Mouse (Mus musculus) megakaryocyte-erythroid progenitor cell, adult 5-6 weeks (primary cell): ENCODE measurements at regions not wholly inside any gene's neighbourhood (a gene's known extent, or its start where the extent isn't known, plus 50 kb on each side); places are given as distances from the start of the nearest gene placed in this dataset.
A peak's percentile ranks its signal among the peaks of the same experiment; 100 is the strongest.

Experiments used
- ATAC-seq: replicated peaks from 2 replicates; pipeline ENCODE4 v1.8.0; 2016; ENCODE audit warnings: mild to moderate bottlenecking, inconsistent platforms; ENCODE audit not compliant: severe bottlenecking, poor library complexity, low FRiP score, low TSS enrichment

DNA sequence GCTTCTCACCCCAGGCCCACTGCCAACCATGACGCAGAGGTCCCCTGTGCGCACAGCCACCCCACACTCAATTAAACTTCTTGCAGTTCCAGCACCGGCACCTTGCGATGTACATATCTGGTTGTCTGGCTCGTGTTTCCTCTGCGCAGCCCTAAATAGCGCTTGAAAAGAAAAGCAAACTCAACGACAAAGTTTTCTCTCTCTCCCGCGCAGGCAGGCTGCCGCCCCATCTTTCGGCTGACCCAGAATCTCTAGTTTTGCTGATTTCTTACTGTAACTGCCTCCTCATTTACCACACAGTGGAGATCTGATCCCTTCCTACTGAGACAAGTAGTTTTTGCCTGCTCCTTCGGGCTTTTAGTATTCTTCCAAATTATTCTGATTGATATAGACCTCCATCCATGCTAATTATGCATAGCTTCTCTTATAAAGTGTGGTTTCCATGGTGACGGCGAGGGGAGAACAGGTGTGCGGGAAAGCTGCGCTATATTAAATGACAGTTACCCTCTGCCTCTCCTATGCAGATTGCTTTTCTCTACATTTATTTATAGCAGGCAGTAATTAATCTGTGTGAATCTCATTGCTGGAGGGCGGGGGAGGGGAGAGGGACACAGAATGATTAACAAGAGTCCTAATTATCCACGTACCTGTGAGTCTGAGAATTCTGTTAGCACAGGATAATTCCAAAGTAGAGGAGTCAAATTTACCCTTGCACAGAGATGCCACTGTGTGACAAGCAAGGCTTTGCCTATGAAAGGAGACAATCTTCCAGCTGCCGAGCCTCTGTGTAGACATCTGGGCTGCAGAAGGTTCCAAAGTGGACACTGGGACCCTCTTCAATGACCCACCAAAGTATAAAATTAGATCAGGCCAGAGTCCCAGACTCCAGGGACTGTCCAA is 200.2 kb downstream of the Pdcd6ip start:
- ATAC-seq = no peak

DNA sequence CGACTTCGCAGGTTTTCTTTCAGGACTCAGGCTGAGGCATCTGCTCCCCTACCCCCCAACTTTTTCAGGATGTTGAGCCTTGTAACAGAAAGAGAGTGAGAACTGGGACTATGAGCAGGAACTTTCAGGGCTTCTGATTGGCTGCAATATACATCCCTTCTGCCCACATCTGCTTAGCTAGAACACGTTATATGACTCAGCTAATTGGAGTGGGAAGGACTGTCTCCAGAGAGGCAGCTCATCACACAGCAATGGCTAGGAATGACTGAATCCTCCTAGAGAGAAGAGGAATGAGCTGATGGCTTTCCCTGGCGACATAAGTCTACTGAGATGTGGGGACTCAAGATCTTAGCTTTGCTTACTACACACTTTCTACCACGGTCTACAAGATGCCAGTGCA is 208.8 kb downstream of the Pdcd6ip start:
- no peak for ATAC-seq

GRCm38 (mm10) chr9:113496176-113496732 is 211.8 kb downstream of the Pdcd6ip start:
- no peak for ATAC-seq

GRCm38 (mm10) chr9:113488651-113489050 is 219.4 kb downstream of the Pdcd6ip start:
- ATAC-seq = no peak

DNA sequence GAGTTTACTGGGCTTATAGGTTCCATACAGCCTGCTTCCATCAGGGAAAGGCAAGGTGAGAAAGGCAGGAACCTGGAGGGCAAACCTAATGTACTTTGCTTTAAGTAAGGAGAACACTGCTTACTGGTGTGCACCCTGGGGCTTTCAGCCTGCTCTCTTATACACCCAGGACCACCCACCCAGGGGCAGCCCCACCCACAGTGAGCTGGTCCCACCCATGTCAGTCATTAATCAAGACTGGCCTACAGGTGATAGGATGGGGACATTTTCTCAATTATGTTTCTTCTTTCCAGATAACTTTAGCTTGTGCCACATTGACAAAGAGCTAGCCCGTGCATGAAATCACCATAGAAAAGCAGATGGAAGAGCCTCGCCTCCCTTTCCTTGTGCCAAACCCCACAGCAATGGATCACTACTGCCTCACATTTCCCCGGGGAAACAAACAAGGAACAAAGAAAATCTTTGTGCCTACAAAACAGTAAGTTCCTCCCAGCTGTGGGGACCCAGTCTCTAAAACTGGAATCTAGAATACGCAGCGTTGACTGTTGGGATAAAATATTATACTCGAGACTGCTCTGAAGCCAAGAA is 221.5 kb downstream of the Pdcd6ip start:
- no peak for ATAC-seq

DNA sequence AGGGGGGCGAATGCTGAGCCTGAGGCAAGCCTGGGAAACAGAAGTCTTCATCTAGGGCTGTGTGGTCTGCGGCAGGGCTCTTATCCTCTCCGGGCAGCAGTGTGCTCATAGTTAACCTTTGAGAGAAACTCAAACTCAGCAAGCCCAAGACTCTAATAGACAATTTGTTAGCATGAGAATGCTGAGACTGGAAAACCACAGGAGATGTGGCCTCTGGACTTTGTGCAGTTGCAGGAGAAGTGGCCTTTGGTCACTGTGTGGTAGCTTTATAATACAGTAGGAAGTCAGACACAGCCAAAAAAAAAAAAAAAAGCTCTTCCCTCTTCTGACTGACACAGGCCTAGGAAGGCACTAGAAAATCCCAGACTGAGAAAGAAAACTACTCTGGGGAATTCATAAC is 228.2 kb downstream of the Pdcd6ip start:
- ATAC-seq = no peak

DNA sequence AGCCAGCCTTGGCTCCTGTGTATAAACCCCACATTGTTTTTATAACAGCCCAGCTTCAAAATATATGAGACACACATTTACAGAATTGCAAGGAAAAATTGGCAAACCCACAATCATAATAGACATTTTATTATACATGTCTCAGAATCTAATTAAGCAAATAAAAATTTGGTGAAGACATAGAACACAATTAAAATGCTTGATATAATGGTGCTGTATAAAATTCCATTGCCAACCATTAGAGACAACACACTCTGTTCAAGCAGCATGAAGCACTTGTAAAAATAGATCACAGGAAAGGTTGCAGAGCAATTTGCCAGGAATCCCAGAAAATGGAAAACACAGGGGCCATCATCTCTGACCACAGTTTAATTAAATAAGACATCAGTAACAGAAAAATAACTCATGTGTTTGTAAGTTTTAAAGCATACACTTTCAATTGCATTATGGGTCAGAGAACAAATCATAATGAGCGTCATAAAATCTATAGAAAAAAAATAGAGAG is 229.2 kb downstream of the Pdcd6ip start:
- ATAC-seq = no peak

DNA sequence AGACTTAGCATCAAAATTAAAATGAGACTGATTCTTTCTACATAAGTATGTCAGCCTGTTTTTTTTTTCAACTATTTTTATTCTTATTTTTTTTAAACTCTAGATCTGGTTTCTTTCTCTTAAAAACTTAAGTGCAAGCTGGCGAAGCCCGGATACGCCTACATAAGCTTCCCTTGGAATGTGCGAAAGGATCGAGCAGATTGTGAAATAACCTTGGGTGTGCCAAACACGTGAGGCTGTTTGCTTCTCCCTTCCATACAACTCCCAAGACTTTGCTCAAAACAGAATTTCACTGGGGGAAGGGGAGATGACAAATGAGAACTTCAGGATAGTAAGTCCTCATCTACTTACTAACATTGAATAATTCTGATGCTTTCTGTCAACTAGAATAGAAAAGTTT is 236.3 kb downstream of the Pdcd6ip start:
- no peak for ATAC-seq

GRCm38 (mm10) chr9:113462888-113463287 is 245.2 kb downstream of the Pdcd6ip start:
- ATAC-seq = no peak

DNA sequence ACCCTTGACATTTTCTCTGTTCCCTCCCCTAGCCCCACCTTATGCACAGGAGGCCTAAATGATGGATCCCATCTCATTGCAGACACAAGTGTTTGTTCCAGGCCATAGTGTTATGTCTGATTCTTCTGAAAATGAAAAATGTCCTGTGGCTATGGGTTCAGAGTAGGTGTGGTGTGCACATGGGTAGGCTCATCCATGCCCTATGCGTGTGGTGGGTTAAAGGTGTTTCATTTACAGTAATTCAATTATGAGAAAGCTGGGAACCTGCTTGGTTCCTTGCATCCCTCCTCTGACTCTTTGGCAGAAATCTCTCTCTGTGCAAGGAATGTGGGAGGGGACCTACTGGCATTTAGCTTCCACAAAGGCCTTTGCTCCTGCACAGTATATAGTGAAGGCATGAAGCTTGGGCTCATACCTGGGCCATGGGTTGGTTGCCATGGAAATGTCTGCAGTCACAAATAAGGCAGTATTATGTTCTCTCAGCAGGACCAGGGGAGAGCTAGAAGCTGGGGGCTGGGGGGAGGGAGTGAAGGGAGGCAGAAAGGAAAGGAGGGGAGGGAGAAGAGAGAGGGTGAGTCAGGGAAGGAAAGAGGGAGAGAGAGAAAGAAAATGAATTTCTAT is 245.7 kb downstream of the Pdcd6ip start:
- ATAC-seq = no peak

GRCm38 (mm10) chr9:113459885-113460284 is 248.2 kb downstream of the Pdcd6ip start:
- ATAC-seq = no peak

GRCm38 (mm10) chr9:113459221-113459620 is 248.8 kb downstream of the Pdcd6ip start:
- no peak for ATAC-seq

DNA sequence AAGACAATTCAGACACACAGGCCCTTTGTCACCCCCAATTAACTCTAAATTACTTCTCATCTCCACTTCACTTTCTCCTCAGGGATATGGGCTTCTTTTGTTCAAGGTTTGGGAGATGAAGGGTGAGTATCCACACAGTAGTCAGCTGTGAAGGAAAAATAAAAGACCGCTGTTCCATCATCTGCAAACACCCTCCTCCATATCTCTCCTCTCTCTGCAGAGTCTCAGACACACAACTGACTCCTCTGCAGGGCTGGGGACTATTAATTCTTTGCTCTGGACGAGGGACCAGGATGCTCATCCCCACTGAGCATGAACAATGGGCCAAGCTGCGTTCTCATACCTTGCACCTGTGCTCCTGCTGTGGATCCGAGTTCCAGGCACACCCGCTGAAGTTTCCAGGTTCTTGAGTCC is 249.3 kb downstream of the Pdcd6ip start:
- ATAC-seq = no peak

DNA sequence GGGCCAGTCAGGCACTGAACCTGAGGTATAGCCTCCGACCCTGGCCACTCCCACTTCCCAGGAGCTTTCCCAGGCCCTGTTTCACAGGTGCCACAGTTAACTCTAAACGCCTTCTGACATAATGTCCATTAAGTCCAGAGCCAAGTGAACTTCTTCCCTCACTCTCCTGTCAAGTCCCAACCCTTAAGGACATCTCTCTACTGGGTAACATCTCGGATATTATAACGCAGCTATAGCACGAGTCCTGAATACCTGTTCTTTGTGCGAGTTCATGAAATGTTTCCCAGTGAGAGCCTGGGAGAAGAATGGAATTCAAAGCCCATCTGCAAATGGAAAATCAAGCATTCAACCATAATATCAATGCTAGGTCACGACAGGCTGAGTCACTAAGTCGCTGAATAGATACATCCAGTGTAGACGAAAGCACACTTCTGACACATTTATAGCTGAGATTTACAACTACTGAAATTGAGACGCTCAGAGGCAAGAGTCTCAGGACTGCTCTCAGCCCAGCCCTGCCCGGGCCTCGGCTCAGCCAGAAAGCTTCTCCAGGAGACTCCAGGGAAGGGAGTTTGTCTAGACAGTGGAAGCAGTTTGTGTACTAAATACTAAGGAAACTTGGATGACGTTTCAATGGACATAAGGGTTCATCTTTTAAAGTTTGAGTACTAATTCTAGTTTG is 250.7 kb downstream of the Pdcd6ip start:
- no peak for ATAC-seq

DNA sequence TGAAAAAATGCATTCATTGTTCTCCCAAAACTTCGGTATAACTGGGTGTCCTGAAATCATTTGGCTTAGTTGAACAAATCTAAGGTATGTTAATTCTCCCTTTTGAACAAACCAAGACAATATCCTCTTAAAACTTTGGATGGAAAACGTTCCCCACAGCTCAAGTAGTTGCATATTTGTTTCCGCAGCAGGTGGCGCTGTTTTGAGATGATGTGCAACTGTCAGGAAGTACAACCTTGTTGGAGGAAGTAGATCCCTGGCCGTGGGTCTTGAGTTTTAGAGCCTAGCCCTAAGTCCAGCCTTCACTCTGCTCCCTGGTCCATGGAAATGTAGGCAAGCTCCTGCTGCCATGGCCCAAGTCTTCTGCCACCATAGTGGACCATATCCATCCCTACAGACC is 252.5 kb downstream of the Pdcd6ip start:
- ATAC-seq = no peak

GRCm38 (mm10) chr9:113453231-113453630 is 254.8 kb downstream of the Pdcd6ip start:
- no peak for ATAC-seq

- ATAC-seq = peak; percentile 88
These were observed 266.2 kb downstream of the Pdcd6ip start for GRCm38 (mm10) chr9:113441770-113442411.

GRCm38 (mm10) chr9:113438394-113438793 is 269.7 kb downstream of the Pdcd6ip start:
- ATAC-seq = no peak

DNA sequence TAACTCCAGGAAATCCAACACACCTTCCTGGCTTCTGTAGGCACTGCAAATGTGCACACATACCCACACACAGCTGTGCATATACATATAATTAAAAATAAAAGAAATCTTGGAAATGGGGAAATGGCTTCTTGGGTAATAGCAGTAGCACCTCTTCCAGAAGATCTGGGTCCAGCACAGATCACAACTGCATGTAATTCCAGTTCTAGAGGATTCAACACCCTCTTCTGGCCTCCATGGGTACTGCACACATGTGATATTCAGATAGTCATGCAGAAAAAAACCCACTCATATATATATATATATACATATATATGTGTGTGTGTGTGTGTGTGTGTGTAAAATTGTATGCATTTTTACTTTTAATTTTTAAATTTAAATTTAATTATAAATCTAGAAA is 272.1 kb downstream of the Pdcd6ip start:
- no peak for ATAC-seq
